Mouse (Mus musculus): Measurements from ENCODE around the gene Ttc23.

The Ttc23 gene

GRCm38 (mm10) chr7:67645681-67646014, 1.6 kb upstream of the Ttc23 start:
- DNase-seq = no peak

- no peak for DNase-seq
Observed at GRCm38 (mm10) chr7:67646131-67646530, 1.1 kb upstream of the Ttc23 start.

- no peak for DNase-seq
Observed at GRCm38 (mm10) chr7:67648376-67648775, 1.2 kb downstream of the Ttc23 start.

GRCm38 (mm10) chr7:67652211-67652610, 5.0 kb downstream of the Ttc23 start:
- DNase-seq = no peak

- no peak for DNase-seq
Observed at GRCm38 (mm10) chr7:67654668-67655067, 7.5 kb downstream of the Ttc23 start.

- no peak for DNase-seq
Observed at GRCm38 (mm10) chr7:67655186-67655585, 8.0 kb downstream of the Ttc23 start.

- DNase-seq = no peak
Observed at GRCm38 (mm10) chr7:67658110-67658509, 10.9 kb downstream of the Ttc23 start.

- DNase-seq = peak; percentile 65
Observed at GRCm38 (mm10) chr7:67662424-67662823, 15.2 kb downstream of the Ttc23 start.

- DNase-seq = no peak
Observed at GRCm38 (mm10) chr7:67663981-67664694, 16.9 kb downstream of the Ttc23 start.

- DNase-seq = no peak
Observed at GRCm38 (mm10) chr7:67670965-67671364, 23.8 kb downstream of the Ttc23 start.

- DNase-seq = peak; percentile 94
Observed at GRCm38 (mm10) chr7:67672650-67673049, 25.4 kb downstream of the Ttc23 start.

GRCm38 (mm10) chr7:67673656-67674055, 26.4 kb downstream of the Ttc23 start:
- no peak for DNase-seq

GRCm38 (mm10) chr7:67678878-67679499, 31.8 kb downstream of the Ttc23 start:
- DNase-seq = no peak

GRCm38 (mm10) chr7:67681078-67681477, 33.9 kb downstream of the Ttc23 start:
- no peak for DNase-seq

GRCm38 (mm10) chr7:67683006-67683405, 35.8 kb downstream of the Ttc23 start:
- DNase-seq = no peak

GRCm38 (mm10) chr7:67686545-67686944, 39.3 kb downstream of the Ttc23 start:
- no peak for DNase-seq

GRCm38 (mm10) chr7:67688281-67688680, 41.1 kb downstream of the Ttc23 start:
- peak; percentile 75 for DNase-seq

- DNase-seq = no peak
Observed at GRCm38 (mm10) chr7:67689793-67690192, 42.6 kb downstream of the Ttc23 start.

GRCm38 (mm10) chr7:67691036-67691435, 43.8 kb downstream of the Ttc23 start:
- peak; percentile 70 for DNase-seq

- no peak for DNase-seq
Observed at GRCm38 (mm10) chr7:67692141-67692540, 44.9 kb downstream of the Ttc23 start.

GRCm38 (mm10) chr7:67692791-67693538, 45.8 kb downstream of the Ttc23 start:
- no peak for DNase-seq

- DNase-seq = no peak
Observed at GRCm38 (mm10) chr7:67695906-67696305, 48.7 kb downstream of the Ttc23 start.

GRCm38 (mm10) chr7:67697892-67698630, 50.9 kb downstream of the Ttc23 start:
- DNase-seq = no peak
